Mouse (Mus musculus): ENCODE measurements around the gene Rnf212b. TPM values are rescaled to one million over a fixed set of nuclear protein-coding genes. Genes with fewer than 3 reads are reported as not detected.

Gene Rnf212b
- total RNA-seq, 1 experiment: 1.9 TPM

DNA sequence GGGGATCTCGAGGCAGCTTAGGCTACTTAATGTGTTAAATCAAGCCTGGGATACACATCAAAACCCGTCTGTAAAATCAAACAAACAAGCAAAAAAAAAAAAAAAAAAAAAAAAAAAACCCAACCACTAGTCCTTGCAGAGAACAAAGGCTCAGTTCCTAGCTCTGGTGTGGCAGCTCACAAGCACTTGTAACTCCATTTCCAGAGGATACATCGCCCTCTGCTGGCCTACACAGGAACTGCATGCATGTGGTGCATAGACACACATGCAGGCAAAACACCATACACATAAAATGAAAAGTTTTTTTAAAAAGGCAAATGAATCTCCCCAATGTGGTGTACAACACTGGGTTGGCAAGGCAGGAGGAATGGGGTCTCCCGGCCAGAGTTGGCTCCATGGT is 28.0 kb upstream of the Rnf212b start:
- H3K36me3 ChIP-seq (ENCODE audit: control insufficient read depth, insufficient read depth, low read length, poor library complexity, severe bottlenecking): no peaks in the 10 kb centered on the region
- H3K4me3 ChIP-seq (ENCODE audit: insufficient read depth in 1 of 2, low read depth in 1 of 2, low read length in 2 of 2, poor library complexity in 1 of 2, severe bottlenecking in 1 of 2): no peak overlapping the region
- H3K27ac ChIP-seq (ENCODE audit: insufficient read depth, low read depth, low read length, poor library complexity, severe bottlenecking): no peak overlapping the region
- in situ Hi-C loops (cut with MboI; ENCODE audit: low sequenced_read_pairs in 2 of 2, unreplicated experiment in 2 of 2): loop anchor here in 1 of 2 experiments (10.0 kb wide), 1 partner anchor 71 kb away; the partner anchor contains the start of gene Cebpe
- H3K4me1 ChIP-seq (ENCODE audit: control insufficient read depth in 2 of 2, insufficient read depth in 2 of 2, low read length in 2 of 2, poor library complexity in 1 of 2): no peaks in the 10 kb centered on the region
- H3K9me3 ChIP-seq (ENCODE audit: control insufficient read depth, insufficient read depth, low read depth, low read length): no peaks in the 10 kb centered on the region
- H3K9ac ChIP-seq (ENCODE audit: insufficient read depth, low read depth, low read length, poor library complexity, severe bottlenecking): no peak overlapping the region
- peak; percentile 83 for DNase-seq (ENCODE audit: low read depth, low spot score)
- no peak for TF ChIP-seq ZNF384 (IDR thresholded peaks at IDR 0.05; ENCODE audit: low read depth, low read length)
- TF ChIP-seq ZC3H11A (IDR thresholded peaks at IDR 0.05; ENCODE audit: borderline replicate concordance, low read depth, low read length): peak; percentile 60; the same call in 1 of the 2 replicates
- no peak for TF ChIP-seq MAFK (IDR thresholded peaks at IDR 0.05; ENCODE audit: insufficient read depth, low read depth, low read length)

DNA sequence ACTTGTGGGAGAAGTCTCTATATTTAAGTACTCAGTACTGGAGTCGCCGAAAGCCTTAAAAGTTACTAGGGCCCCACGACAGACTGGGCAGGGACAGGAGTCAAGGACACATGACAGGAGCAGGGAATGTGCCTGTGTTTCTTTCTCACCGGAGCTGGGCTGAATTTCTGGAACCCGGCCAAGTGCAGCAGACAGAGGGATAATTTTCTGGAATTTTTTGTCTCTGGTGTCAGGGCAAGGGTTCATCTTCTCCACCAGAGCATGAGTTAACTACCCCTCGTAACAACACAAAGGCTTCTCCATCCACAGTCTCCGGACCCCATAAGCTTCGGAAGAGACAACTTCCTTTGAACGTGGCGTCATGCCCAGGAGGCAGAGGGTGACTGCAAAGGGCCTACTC is 27.5 kb upstream of the Rnf212b start:
- TF ChIP-seq ZNF384 (IDR thresholded peaks at IDR 0.05; ENCODE audit: low read depth, low read length): no peak
- no peak for TF ChIP-seq CHD2 (IDR thresholded peaks at IDR 0.05; ENCODE audit: low read depth, low read length)
- no peak for TF ChIP-seq MAFK (IDR thresholded peaks at IDR 0.05; ENCODE audit: insufficient read depth, low read depth, low read length)
- TF ChIP-seq HCFC1 (IDR thresholded peaks at IDR 0.05; ENCODE audit: borderline replicate concordance, insufficient read depth, low read length): no peak
- Histone ChIP-seq H3K9me3 (ENCODE audit: control insufficient read depth, insufficient read depth, low read depth, low read length) (no peaks in the 10 kb centered on the region), H3K9ac (ENCODE audit: insufficient read depth, low read depth, low read length, poor library complexity, severe bottlenecking) (no peak overlapping the region), H3K36me3 (ENCODE audit: control insufficient read depth, insufficient read depth, low read length, poor library complexity, severe bottlenecking) (no peaks in the 10 kb centered on the region), H3K4me3 (ENCODE audit: insufficient read depth in 1 of 2, low read depth in 1 of 2, low read length in 2 of 2, poor library complexity in 1 of 2, severe bottlenecking in 1 of 2) (no peak overlapping the region), H3K4me1 (ENCODE audit: control insufficient read depth in 2 of 2, insufficient read depth in 2 of 2, low read length in 2 of 2, poor library complexity in 1 of 2) (no peaks in the 10 kb centered on the region), H3K27ac (ENCODE audit: insufficient read depth, low read depth, low read length, poor library complexity, severe bottlenecking) (no peak overlapping the region)
- in situ Hi-C loops (cut with MboI; ENCODE audit: low sequenced_read_pairs in 2 of 2, unreplicated experiment in 2 of 2): loop anchor here in 1 of 2 experiments (10.0 kb wide), 1 partner anchor 72 kb away; the partner anchor contains the start of gene Cebpe
- DNase-seq (ENCODE audit: low read depth, low spot score): no peak

DNA sequence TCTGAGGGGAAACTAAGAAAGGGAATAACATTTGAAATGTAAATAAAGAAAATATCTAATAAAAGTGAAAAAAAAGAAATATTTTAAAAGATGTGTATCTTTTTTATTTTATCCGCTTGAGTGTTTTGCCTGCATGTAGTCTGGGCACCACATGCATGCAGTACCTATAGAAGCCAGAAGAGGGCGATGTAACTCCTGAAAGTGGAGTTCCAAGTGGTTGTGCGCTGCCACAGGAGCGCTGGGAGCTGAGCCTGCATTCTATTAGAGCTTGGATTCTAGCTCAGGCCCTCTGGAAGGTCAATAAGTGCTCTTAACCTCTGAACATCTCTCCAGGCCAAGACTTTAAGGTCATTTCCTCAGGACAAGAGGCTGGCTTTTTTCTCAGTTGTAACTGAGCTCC is 26.7 kb upstream of the Rnf212b start:
- H3K27ac ChIP-seq (ENCODE audit: insufficient read depth, low read depth, low read length, poor library complexity, severe bottlenecking): no peak overlapping the region
- no peak overlapping the region for H3K4me3 ChIP-seq (ENCODE audit: insufficient read depth in 1 of 2, low read depth in 1 of 2, low read length in 2 of 2, poor library complexity in 1 of 2, severe bottlenecking in 1 of 2)
- no peak for TF ChIP-seq CHD2 (IDR thresholded peaks at IDR 0.05; ENCODE audit: low read depth, low read length)
- no peak for TF ChIP-seq ZC3H11A (IDR thresholded peaks at IDR 0.05; ENCODE audit: borderline replicate concordance, low read depth, low read length)
- TF ChIP-seq MAFK (IDR thresholded peaks at IDR 0.05; ENCODE audit: insufficient read depth, low read depth, low read length): no peak
- no peak for TF ChIP-seq HCFC1 (IDR thresholded peaks at IDR 0.05; ENCODE audit: borderline replicate concordance, insufficient read depth, low read length)
- no peak for TF ChIP-seq ZNF384 (IDR thresholded peaks at IDR 0.05; ENCODE audit: low read depth, low read length)
- H3K4me1 ChIP-seq (ENCODE audit: control insufficient read depth in 2 of 2, insufficient read depth in 2 of 2, low read length in 2 of 2, poor library complexity in 1 of 2): no peaks in the 10 kb centered on the region
- in situ Hi-C loops (cut with MboI; ENCODE audit: low sequenced_read_pairs in 2 of 2, unreplicated experiment in 2 of 2): loop anchor here in 1 of 2 experiments (10.0 kb wide), 1 partner anchor 72 kb away; the partner anchor contains the start of gene Cebpe
- H3K9me3 ChIP-seq (ENCODE audit: control insufficient read depth, insufficient read depth, low read depth, low read length): no peaks in the 10 kb centered on the region
- no peaks in the 10 kb centered on the region for H3K36me3 ChIP-seq (ENCODE audit: control insufficient read depth, insufficient read depth, low read length, poor library complexity, severe bottlenecking)
- no peak for DNase-seq (ENCODE audit: low read depth, low spot score)
- H3K9ac ChIP-seq (ENCODE audit: insufficient read depth, low read depth, low read length, poor library complexity, severe bottlenecking): no peak overlapping the region

DNA sequence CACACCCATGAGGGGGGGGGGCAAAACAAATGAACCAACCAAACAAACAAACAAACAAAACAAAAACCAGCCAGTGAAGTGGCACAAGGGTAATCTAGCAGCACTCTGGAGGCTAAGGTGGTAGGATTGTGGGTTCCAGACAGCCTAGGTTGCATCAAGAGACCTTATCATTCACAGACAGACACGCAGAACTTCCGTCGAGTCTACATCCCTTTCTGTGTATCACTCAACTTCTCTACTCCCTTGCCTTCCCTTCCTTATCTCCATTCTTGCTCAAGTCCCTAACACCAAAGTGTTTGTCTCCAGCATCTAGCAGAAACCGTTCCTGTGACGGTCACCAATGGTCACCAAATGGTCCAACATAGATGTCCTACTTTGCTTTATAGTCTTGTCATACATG is 25.7 kb upstream of the Rnf212b start:
- no peak for TF ChIP-seq ZC3H11A (IDR thresholded peaks at IDR 0.05; ENCODE audit: borderline replicate concordance, low read depth, low read length)
- no peak for TF ChIP-seq ZNF384 (IDR thresholded peaks at IDR 0.05; ENCODE audit: low read depth, low read length)
- TF ChIP-seq HCFC1 (IDR thresholded peaks at IDR 0.05; ENCODE audit: borderline replicate concordance, insufficient read depth, low read length): no peak
- TF ChIP-seq MAFK (IDR thresholded peaks at IDR 0.05; ENCODE audit: insufficient read depth, low read depth, low read length): no peak
- no peak for TF ChIP-seq CHD2 (IDR thresholded peaks at IDR 0.05; ENCODE audit: low read depth, low read length)
- Histone ChIP-seq H3K36me3 (ENCODE audit: control insufficient read depth, insufficient read depth, low read length, poor library complexity, severe bottlenecking) (no peaks in the 10 kb centered on the region), H3K27ac (ENCODE audit: insufficient read depth, low read depth, low read length, poor library complexity, severe bottlenecking) (no peak overlapping the region), H3K9me3 (ENCODE audit: control insufficient read depth, insufficient read depth, low read depth, low read length) (no peaks in the 10 kb centered on the region), H3K4me1 (ENCODE audit: control insufficient read depth in 2 of 2, insufficient read depth in 2 of 2, low read length in 2 of 2, poor library complexity in 1 of 2) (no peaks in the 10 kb centered on the region), H3K4me3 (ENCODE audit: insufficient read depth in 1 of 2, low read depth in 1 of 2, low read length in 2 of 2, poor library complexity in 1 of 2, severe bottlenecking in 1 of 2) (no peak overlapping the region), H3K9ac (ENCODE audit: insufficient read depth, low read depth, low read length, poor library complexity, severe bottlenecking) (no peak overlapping the region)
- in situ Hi-C loops (cut with MboI; ENCODE audit: low sequenced_read_pairs in 2 of 2, unreplicated experiment in 2 of 2): loop anchor here in 1 of 2 experiments (10.0 kb wide), 1 partner anchor 73 kb away; the partner anchor contains the start of gene Cebpe
- DNase-seq (ENCODE audit: low read depth, low spot score): no peak

DNA sequence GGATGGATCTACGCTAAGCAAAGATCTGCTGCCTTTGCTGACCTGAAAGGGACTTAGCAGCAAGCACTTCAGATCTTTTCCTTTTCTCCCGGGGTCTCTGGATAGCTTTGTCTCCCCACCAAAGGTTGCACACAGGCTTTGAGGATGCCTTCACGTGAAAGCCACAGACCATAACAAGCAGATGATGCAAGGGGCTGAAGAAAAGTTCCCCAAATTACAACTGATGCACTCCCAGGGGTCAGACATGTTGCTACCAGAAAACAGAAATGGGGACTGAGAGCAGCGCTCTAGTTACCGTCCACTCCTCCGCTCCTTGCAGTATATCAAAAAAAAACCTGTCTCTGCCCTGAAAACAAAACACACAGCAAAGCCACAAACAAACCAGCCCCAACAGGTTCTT is 21.8 kb upstream of the Rnf212b start:
- Histone ChIP-seq H3K4me1 (ENCODE audit: control insufficient read depth in 2 of 2, insufficient read depth in 2 of 2, low read length in 2 of 2, poor library complexity in 1 of 2) (peaks cover 2% of the 10 kb centered on the region in 2 experiments; a peak in 1 of 4 replicates), H3K36me3 (ENCODE audit: control insufficient read depth, insufficient read depth, low read length, poor library complexity, severe bottlenecking) (no peaks in the 10 kb centered on the region), H3K9me3 (ENCODE audit: control insufficient read depth, insufficient read depth, low read depth, low read length) (no peaks in the 10 kb centered on the region), H3K9ac (ENCODE audit: insufficient read depth, low read depth, low read length, poor library complexity, severe bottlenecking) (no peak overlapping the region), H3K4me3 (ENCODE audit: insufficient read depth in 1 of 2, low read depth in 1 of 2, low read length in 2 of 2, poor library complexity in 1 of 2, severe bottlenecking in 1 of 2) (no peak overlapping the region), H3K27ac (ENCODE audit: insufficient read depth, low read depth, low read length, poor library complexity, severe bottlenecking) (no peak overlapping the region)
- TF ChIP-seq HCFC1 (IDR thresholded peaks at IDR 0.05; ENCODE audit: borderline replicate concordance, insufficient read depth, low read length): no peak
- TF ChIP-seq ZNF384 (IDR thresholded peaks at IDR 0.05; ENCODE audit: low read depth, low read length): no peak
- TF ChIP-seq ZC3H11A (IDR thresholded peaks at IDR 0.05; ENCODE audit: borderline replicate concordance, low read depth, low read length): no peak
- TF ChIP-seq CHD2 (IDR thresholded peaks at IDR 0.05; ENCODE audit: low read depth, low read length): no peak
- no peak for TF ChIP-seq MAFK (IDR thresholded peaks at IDR 0.05; ENCODE audit: insufficient read depth, low read depth, low read length)
- in situ Hi-C loops (cut with MboI; ENCODE audit: low sequenced_read_pairs in 2 of 2, unreplicated experiment in 2 of 2): no loop called here
- no peak for DNase-seq (ENCODE audit: low read depth, low spot score)

Data from ES-E14 (cell line).